In genomic region chr3:154274681-154275080, GRCm38 (mm10) we compare ENCODE assay signal across 27 mouse cellular contexts. TPM values are rescaled to one million over a fixed set of nuclear protein-coding genes. Genes with fewer than 3 reads are reported as not detected.
"Had no signal": no experiment of that assay in that cellular context is flagged by ENCODE, and none has a peak within 500 bp of the region (broad histone marks: within the 10 kb centered on the region; RNA-seq: fewer than 3 reads in every experiment).

No protein-coding gene starts in this region.

- H3K4me3 ChIP-seq: gastrocnemius, adult 2 months; heart, embryonic 10.5 days; heart, embryonic 12.5 days; hindbrain, embryonic 10.5 days; hindbrain, embryonic 12.5 days; intestine, embryonic 15.5 days; layer of hippocampus, adult 2 months; left cerebral cortex, adult 2 months; limb, embryonic 12.5 days; limb, embryonic 15.5 days; liver, embryonic 12.5 days had no signal

- H3K27ac ChIP-seq: gastrocnemius, adult 2 months; heart, embryonic 10.5 days; hindbrain, embryonic 10.5 days; hindbrain, embryonic 12.5 days; hindbrain, embryonic 14.5 days; intestine, embryonic 15.5 days; layer of hippocampus, adult 2 months; left cerebral cortex, adult 2 months; limb, embryonic 12.5 days; limb, embryonic 15.5 days; liver, embryonic 12.5 days; liver, embryonic 14.5 days had no signal

- H3K9me3 ChIP-seq: heart, embryonic 10.5 days; heart, embryonic 12.5 days; hindbrain, embryonic 10.5 days; hindbrain, embryonic 12.5 days; intestine, embryonic 15.5 days; limb, embryonic 12.5 days; limb, embryonic 15.5 days; liver, embryonic 12.5 days had no signal

- ATAC-seq: inflammation-experienced regulatory T-cells, adult 6 months; intestine, embryonic 15.5 days; intestine, postnatal 0 days; liver, embryonic 12.5 days had no signal

- DNase-seq: gastrocnemius, adult 2 months; gastrocnemius, postnatal 10 days; gastrocnemius, postnatal 25 days; heart, adult 18-20 months; heart, postnatal 10 days; heart, postnatal 4 days; kidney, adult 18-20 months; kidney, adult 8-10 months; kidney, postnatal 10 days; kidney, postnatal 25 days; kidney, postnatal 4 days had no signal

- H3K27me3 ChIP-seq: hindbrain, embryonic 12.5 days; intestine, embryonic 15.5 days had no signal

- H3K4me1 ChIP-seq: heart, embryonic 10.5 days; heart, embryonic 12.5 days; limb, embryonic 12.5 days; liver, embryonic 12.5 days had no signal

- H3K4me2 ChIP-seq: heart, embryonic 12.5 days; hindbrain, embryonic 12.5 days; hindbrain, embryonic 14.5 days; intestine, embryonic 15.5 days; limb, embryonic 12.5 days; limb, embryonic 15.5 days; liver, embryonic 12.5 days had no signal

- H3K9ac ChIP-seq: heart, embryonic 12.5 days; hindbrain, embryonic 12.5 days; hindbrain, embryonic 14.5 days; intestine, embryonic 15.5 days; limb, embryonic 12.5 days; limb, embryonic 15.5 days; liver, embryonic 12.5 days; liver, embryonic 14.5 days had no signal

- H3K36me3 ChIP-seq: heart, embryonic 10.5 days; heart, embryonic 12.5 days; hindbrain, embryonic 10.5 days; hindbrain, embryonic 12.5 days; intestine, embryonic 15.5 days; limb, embryonic 12.5 days; limb, embryonic 15.5 days; liver, embryonic 12.5 days had no signal

RNA-seq across cellular contexts. Expression of gene Lhx8, which starts 55.8 kb away (rescaled TPM):
- polyA plus RNA-seq: heart, embryonic 12.5 days; hindbrain, embryonic 14.5 days; inflammation-experienced regulatory T-cells, adult 6 months; intestine, postnatal 0 days; kidney, embryonic 14.5 days; liver, adult 2 months; liver, embryonic 12.5 days had no signal
